Mouse (Mus musculus) embryo, embryonic 10.5 days (tissue): ENCODE measurements at regions not wholly inside any gene's neighbourhood (a gene's known extent, or its start where the extent isn't known, plus 50 kb on each side); places are given as distances from the start of the nearest gene placed in this dataset.

ENCODE experiments used
- DNase-seq: peaks from one replicate; pipeline ENCODE4 v3.0.0-alpha.2; 2015; ENCODE audit warnings: low spot score

DNA sequence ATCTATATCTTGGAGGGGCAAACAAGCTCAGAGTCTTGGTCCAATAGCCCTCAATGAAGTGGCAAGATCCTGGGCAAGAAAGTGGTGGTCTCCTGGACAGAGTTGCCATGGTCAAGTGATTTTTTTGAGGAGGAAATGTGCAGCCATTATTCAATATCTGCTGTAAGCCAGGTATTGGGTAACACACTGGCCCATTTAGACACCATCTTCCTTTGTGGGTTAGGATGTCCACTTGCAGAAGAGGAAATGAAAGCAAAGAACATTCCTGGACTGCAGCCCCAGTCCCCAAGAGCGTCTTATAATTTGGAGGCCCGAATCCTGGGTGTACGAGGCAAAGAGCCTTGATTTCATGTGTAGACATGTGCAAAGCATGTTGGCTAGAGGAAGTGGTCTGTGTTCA lies 56.3 kb upstream of the Pitx1 start:
- DNase-seq: no peak

DNA sequence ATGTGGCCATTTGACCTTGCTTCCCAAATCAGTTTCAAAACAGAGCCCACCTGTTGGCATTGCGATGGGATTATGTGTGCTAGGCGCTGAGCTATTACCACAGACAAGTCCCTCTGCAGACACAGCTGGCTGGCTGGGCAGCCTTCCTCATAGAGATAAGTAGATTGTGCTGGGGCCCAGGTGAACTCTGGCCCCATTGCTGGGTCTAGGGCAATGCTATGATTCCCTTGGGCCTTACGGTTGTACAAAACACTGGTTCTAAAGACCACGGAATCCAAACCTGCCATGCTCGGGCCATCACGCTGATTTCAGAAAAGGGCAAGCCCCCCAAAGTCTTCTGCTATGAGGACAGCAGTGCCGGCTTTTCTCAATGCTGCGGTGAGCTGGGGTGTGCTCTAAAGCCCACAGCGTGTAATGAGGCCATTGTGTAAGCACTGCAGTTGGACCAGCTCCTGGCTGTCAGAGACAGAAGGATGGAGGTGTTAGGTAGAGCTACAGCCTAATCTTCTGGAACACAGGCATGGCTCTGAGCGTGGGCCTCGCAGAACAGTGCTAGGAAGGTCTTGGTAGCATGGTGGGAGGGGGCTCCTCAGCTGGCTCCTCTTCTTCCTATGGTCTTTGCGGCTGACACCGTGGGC lies 51.2 kb upstream of the Pitx1 start:
- DNase-seq: no peak
